ENCODE assay signal across 26 mouse cellular contexts in genomic region chr3:146255123-146255522, GRCm38 (mm10). TPM values are rescaled to one million over a fixed set of nuclear protein-coding genes. Genes with fewer than 3 reads are reported as not detected.
"Had no signal": no experiment of that assay in that cellular context is flagged by ENCODE, and none has a peak within 500 bp of the region (broad histone marks: within the 10 kb centered on the region; RNA-seq: fewer than 3 reads in every experiment).

No protein-coding gene starts in this region.

- H3K9ac ChIP-seq: heart, embryonic 12.5 days; hindbrain, embryonic 12.5 days; hindbrain, embryonic 14.5 days; intestine, embryonic 15.5 days; limb, embryonic 12.5 days had no signal

- H3K4me1 ChIP-seq: hindbrain, embryonic 12.5 days had no signal

- H3K27ac ChIP-seq: gastrocnemius, adult 2 months; heart, embryonic 10.5 days; hindbrain, embryonic 10.5 days; hindbrain, embryonic 12.5 days; hindbrain, embryonic 14.5 days; intestine, embryonic 15.5 days; layer of hippocampus, adult 2 months; left cerebral cortex, adult 2 months; limb, embryonic 10.5 days; limb, embryonic 12.5 days had no signal

- ATAC-seq: forebrain, embryonic 16.5 days; hindbrain, embryonic 16.5 days; inflammation-experienced regulatory T-cells, adult 6 months; intestine, embryonic 15.5 days; intestine, postnatal 0 days had no signal

- H3K36me3 ChIP-seq: heart, embryonic 10.5 days; heart, embryonic 12.5 days; hindbrain, embryonic 10.5 days; hindbrain, embryonic 12.5 days; intestine, embryonic 15.5 days; limb, embryonic 10.5 days; limb, embryonic 12.5 days had no signal

- H3K27me3 ChIP-seq: heart, embryonic 12.5 days; hindbrain, embryonic 12.5 days; intestine, embryonic 15.5 days; limb, embryonic 12.5 days had no signal

- H3K4me2 ChIP-seq: heart, embryonic 12.5 days; hindbrain, embryonic 12.5 days; hindbrain, embryonic 14.5 days; intestine, embryonic 15.5 days; limb, embryonic 12.5 days had no signal

- DNase-seq: gastrocnemius, adult 2 months; gastrocnemius, postnatal 10 days; gastrocnemius, postnatal 25 days; heart, adult 18-20 months; heart, postnatal 10 days; heart, postnatal 4 days; kidney, adult 18-20 months; kidney, adult 8-10 months; kidney, postnatal 10 days; kidney, postnatal 25 days; kidney, postnatal 4 days had no signal

- H3K4me3 ChIP-seq: gastrocnemius, adult 2 months; heart, embryonic 10.5 days; heart, embryonic 12.5 days; hindbrain, embryonic 10.5 days; hindbrain, embryonic 12.5 days; intestine, embryonic 15.5 days; layer of hippocampus, adult 2 months; left cerebral cortex, adult 2 months; limb, embryonic 10.5 days; limb, embryonic 12.5 days had no signal

- H3K9me3 ChIP-seq: heart, embryonic 10.5 days; heart, embryonic 12.5 days; hindbrain, embryonic 10.5 days; hindbrain, embryonic 12.5 days; intestine, embryonic 15.5 days; limb, embryonic 10.5 days; limb, embryonic 12.5 days had no signal

RNA-seq across cellular contexts. Expression of gene Lpar3, which starts 34.4 kb away (rescaled TPM):
- total RNA-seq: granulocyte monocyte progenitor cell, adult 5-6 weeks had no signal
